Mouse (Mus musculus) E14TG2a.4 (cell line): ENCODE measurements around the gene Rsrp1.

Experiments used
- CTCF ChIP-seq: conservative IDR thresholded peaks from 2 replicates; pipeline ENCODE4 v1.5.1; 2014; ENCODE audit warnings: low read length
- NANOG ChIP-seq: IDR thresholded peaks from 2 replicates; pipeline ENCODE4 v1.6.1; 2014; ENCODE audit warnings: borderline replicate concordance, low read length, mixed read lengths
- POU5F1 ChIP-seq: IDR thresholded peaks from 2 replicates; pipeline ENCODE4 v1.6.1; 2014; ENCODE audit warnings: low read length, borderline replicate concordance

DNA sequence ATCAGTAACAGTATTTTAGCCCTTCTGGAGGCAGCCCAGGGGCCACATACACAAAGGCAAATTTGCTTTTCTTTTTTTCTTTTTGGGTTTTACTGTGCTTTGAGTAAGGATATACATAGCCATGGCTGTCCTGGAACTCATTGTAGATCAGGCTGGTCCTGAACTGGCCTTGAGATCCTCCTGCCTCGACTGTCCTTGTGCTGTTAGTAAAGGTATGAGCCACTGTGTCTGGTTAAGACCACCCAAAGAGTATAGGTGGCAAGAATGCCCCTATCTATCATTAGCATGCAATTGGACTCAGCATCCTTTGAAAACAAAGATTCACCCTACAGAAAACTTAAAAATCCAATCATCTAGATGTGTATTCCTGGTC lies 5.1 kb downstream of the Rsrp1 start:
- TF ChIP-seq CTCF = no peak
- TF ChIP-seq NANOG = no peak
- no peak for TF ChIP-seq POU5F1
